Mouse (Mus musculus) lung, embryonic 14.5 days (tissue): ENCODE measurements at regions not wholly inside any gene's neighbourhood (a gene's known extent, or its start where the extent isn't known, plus 50 kb on each side); places are given as distances from the start of the nearest gene placed in this dataset.

Experiments used
- ATAC-seq: fragments of 200-750 bp; cut with Nextera tagmentation; 2 replicates; pipeline ENCODE4 v1.8.0; 2017; ENCODE audit warnings: mild to moderate bottlenecking, moderate TSS enrichment, moderate library complexity; ENCODE audit not compliant: insufficient read depth
- DNase-seq: peaks from one replicate; pipeline ENCODE4 v3.0.0-alpha.2; 2015
- H3K27ac ChIP-seq: fragments of 300-500 bp; sonication (generic); 2 replicates; pipeline ENCODE4 v1.5.1; 2014; ENCODE audit warnings: low read depth, mild to moderate bottlenecking, moderate library complexity
- H3K27me3 ChIP-seq: fragments of 300-500 bp; sonication (generic); 2 replicates; pipeline ENCODE4 v1.6.1; 2014; ENCODE audit warnings: low read length, control low read depth; ENCODE audit not compliant: insufficient read depth
- H3K36me3 ChIP-seq: fragments of 300-500 bp; sonication (generic); 2 replicates; pipeline ENCODE4 v1.6.1; 2014; ENCODE audit warnings: control low read depth; ENCODE audit not compliant: insufficient read depth
- H3K4me1 ChIP-seq: fragments of 300-500 bp; sonication (generic); 2 replicates; pipeline ENCODE4 v1.6.1; 2014; ENCODE audit warnings: antibody characterized with exemption, control low read depth; ENCODE audit not compliant: insufficient read depth
- H3K4me2 ChIP-seq: fragments of 300-500 bp; sonication (generic); 2 replicates; pipeline ENCODE4 v1.6.1; 2014; ENCODE audit warnings: mild to moderate bottlenecking
- H3K4me3 ChIP-seq: fragments of 300-500 bp; sonication (generic); 2 replicates; pipeline ENCODE4 v1.5.1; 2014; ENCODE audit warnings: low read depth, low read length
- H3K9ac ChIP-seq: fragments of 300-500 bp; sonication (generic); 2 replicates; pipeline ENCODE4 v1.6.1; 2014
- H3K9me3 ChIP-seq: fragments of 300-500 bp; sonication (generic); 2 replicates; pipeline ENCODE4 v1.6.1; 2016; ENCODE audit warnings: low read depth, low read length, control low read depth
- CTCF ChIP-seq: IDR thresholded peaks from 2 replicates; pipeline ENCODE4 v1.5.1; 2016; ENCODE audit warnings: antibody characterized with exemption, low read depth
- WGBS: fragments of 180-500 bp; shearing (Covaris S2); extraction: QIAGEN DNeasy Blood & Tissue Kit; methylation state at CpG from one replicate; pipeline ENCODE4 v1.1.7; 2014; 5-methylcytosine and 5-hydroxymethylcytosine counted together

GRCm38 (mm10) chr14:107987752-107988285 lies 926.1 kb downstream of the Slitrk1 start:
- no peak for TF ChIP-seq CTCF
- no peak for DNase-seq
- no peaks in the 10 kb centered on the region for H3K4me1 ChIP-seq

DNA sequence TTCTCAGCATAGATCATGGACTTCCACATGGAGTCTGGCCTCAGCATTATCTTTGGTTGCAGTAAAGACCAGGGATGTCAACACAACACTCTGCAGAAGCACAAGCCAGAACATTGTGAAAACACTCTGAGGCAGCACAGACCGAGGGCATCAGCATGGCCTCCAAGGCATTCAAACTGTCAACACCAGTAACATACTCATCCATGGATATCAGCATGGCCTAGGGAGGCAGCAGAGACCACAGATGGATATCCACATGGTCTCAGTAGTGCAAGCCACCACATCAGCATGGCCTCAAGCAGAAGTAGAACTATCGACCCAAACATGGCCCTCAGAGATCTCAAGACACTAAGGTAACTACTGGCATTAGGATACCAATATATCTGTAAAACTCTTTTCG lies 935.8 kb downstream of the Slitrk1 start:
- H3K27ac ChIP-seq, result no peak overlapping the region
- no peaks in the 10 kb centered on the region for H3K36me3 ChIP-seq
- DNase-seq (no peak), ATAC-seq (no peak)
- H3K4me2 ChIP-seq, result no peak overlapping the region
- TF ChIP-seq CTCF, result no peak
- H3K4me3 ChIP-seq, result no peak overlapping the region
- no peaks in the 10 kb centered on the region for H3K4me1 ChIP-seq
- 76% methylated on average over 3 of the region's 3 CpGs for WGBS
- H3K27me3 ChIP-seq, result no peaks in the 10 kb centered on the region
- no peak overlapping the region for H3K9ac ChIP-seq
- H3K9me3 ChIP-seq, result no peaks in the 10 kb centered on the region

More at GRCm38 (mm10) chr14:107987752-107988285, 926.1 kb downstream of the Slitrk1 start:
- Histone ChIP-seq H3K36me3 (no peaks in the 10 kb centered on the region), H3K27me3 (no peaks in the 10 kb centered on the region), H3K9me3 (no peaks in the 10 kb centered on the region), H3K4me2 (no peak overlapping the region), H3K9ac (no peak overlapping the region), H3K4me3 (no peak overlapping the region), H3K27ac (no peak overlapping the region)
- ATAC-seq, result no peak

GRCm38 (mm10) chr14:107952076-107952475 lies 961.9 kb downstream of the Slitrk1 start:
- no peaks in the 10 kb centered on the region for H3K27me3 ChIP-seq

GRCm38 (mm10) chr14:107903717-107904116 lies 1010.2 kb downstream of the Slitrk1 start:
- H3K4me3 ChIP-seq, result no peak overlapping the region
- no peaks in the 10 kb centered on the region for H3K27me3 ChIP-seq
- no peak for ATAC-seq
- no peak for DNase-seq
- H3K36me3 ChIP-seq, result no peaks in the 10 kb centered on the region
- H3K4me1 ChIP-seq, result no peaks in the 10 kb centered on the region
- TF ChIP-seq CTCF, result no peak
- no peak overlapping the region for H3K4me2 ChIP-seq
- H3K27ac ChIP-seq, result no peak overlapping the region
- H3K9ac ChIP-seq, result no peak overlapping the region
- H3K9me3 ChIP-seq, result no peaks in the 10 kb centered on the region

More at GRCm38 (mm10) chr14:107952076-107952475, 961.9 kb downstream of the Slitrk1 start:
- Histone ChIP-seq H3K4me3 (no peak overlapping the region), H3K4me2 (no peak overlapping the region), H3K4me1 (no peaks in the 10 kb centered on the region), H3K9ac (no peak overlapping the region), H3K36me3 (no peaks in the 10 kb centered on the region), H3K27ac (no peak overlapping the region), H3K9me3 (no peaks in the 10 kb centered on the region)
- DNase-seq, result no peak
- TF ChIP-seq CTCF, result no peak
- WGBS, result 53% methylated on average over 1 of the region's 1 CpGs
- no peak for ATAC-seq

GRCm38 (mm10) chr14:107901823-107902222 lies 1012.1 kb downstream of the Slitrk1 start:
- H3K9me3 ChIP-seq, result no peaks in the 10 kb centered on the region
- DNase-seq (no peak), ATAC-seq (no peak)
- no peak overlapping the region for H3K9ac ChIP-seq
- H3K27me3 ChIP-seq, result no peaks in the 10 kb centered on the region
- no peak overlapping the region for H3K4me2 ChIP-seq
- H3K27ac ChIP-seq, result no peak overlapping the region
- 42% methylated on average over 1 of the region's 1 CpGs for WGBS
- H3K4me3 ChIP-seq, result no peak overlapping the region
- no peaks in the 10 kb centered on the region for H3K4me1 ChIP-seq
- no peaks in the 10 kb centered on the region for H3K36me3 ChIP-seq
- TF ChIP-seq CTCF, result no peak

DNA sequence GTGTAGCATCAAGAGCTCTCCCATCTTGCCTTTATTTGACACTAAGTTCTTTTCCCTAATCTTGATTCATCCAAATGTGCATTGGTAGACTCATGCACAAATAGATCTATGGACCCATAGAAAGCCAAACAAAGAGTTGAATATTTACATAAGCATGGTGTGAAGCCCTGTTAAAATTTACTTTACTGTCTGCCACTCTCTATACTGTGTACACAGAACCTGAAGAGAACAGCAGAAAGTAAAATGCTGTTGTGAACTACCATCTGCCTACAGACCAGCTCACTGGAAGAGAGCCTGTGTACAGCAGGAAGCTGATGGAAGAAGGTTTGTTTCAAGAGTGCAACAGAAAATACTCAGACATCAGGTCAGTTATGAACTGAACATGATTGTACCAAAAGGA lies 1053.1 kb downstream of the Slitrk1 start:
- Histone ChIP-seq H3K4me3 (no peak overlapping the region), H3K4me2 (no peak overlapping the region), H3K36me3 (no peaks in the 10 kb centered on the region), H3K27me3 (no peaks in the 10 kb centered on the region), H3K9ac (no peak overlapping the region), H3K4me1 (no peaks in the 10 kb centered on the region), H3K27ac (no peak overlapping the region), H3K9me3 (no peaks in the 10 kb centered on the region; the same call in 1 of the 2 replicates)
- TF ChIP-seq CTCF, result no peak
- ATAC-seq, result peak; percentile 47; the same call in 1 of the 2 replicates
- DNase-seq, result no peak

DNA sequence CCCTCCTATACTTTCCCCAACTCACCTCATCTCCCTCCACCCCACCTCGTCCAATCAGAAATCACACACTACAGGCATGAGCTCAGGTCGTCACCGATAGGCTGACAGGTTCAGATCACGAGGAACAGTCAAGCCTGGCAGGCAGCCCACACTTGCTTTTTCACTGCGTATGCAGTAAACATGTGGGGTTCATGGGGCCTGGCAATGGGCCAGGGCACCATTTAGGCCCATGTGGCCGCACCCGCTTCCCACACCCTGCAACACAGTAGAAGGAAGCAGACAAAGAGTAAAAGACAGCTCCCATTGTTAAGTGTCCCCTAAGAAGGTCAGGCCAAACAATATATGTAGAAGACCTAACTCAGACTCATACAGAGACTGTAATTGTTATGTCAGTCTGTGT lies 1064.3 kb downstream of the Slitrk1 start:
- H3K27me3 ChIP-seq, result no peaks in the 10 kb centered on the region
- no peak overlapping the region for H3K4me3 ChIP-seq
- no peak overlapping the region for H3K9ac ChIP-seq
- WGBS, result 71% methylated on average over 7 of the region's 7 CpGs
- no peak overlapping the region for H3K27ac ChIP-seq
- DNase-seq (peak; percentile 4), ATAC-seq (no peak)
- no peaks in the 10 kb centered on the region for H3K4me1 ChIP-seq
- H3K36me3 ChIP-seq, result no peaks in the 10 kb centered on the region
- no peaks in the 10 kb centered on the region for H3K9me3 ChIP-seq
- no peak for TF ChIP-seq CTCF
- no peak overlapping the region for H3K4me2 ChIP-seq
